Mouse (Mus musculus): Measurements from ENCODE around the gene Col18a1. TPM values are rescaled to one million over a fixed set of nuclear protein-coding genes. Genes with fewer than 3 reads are reported as not detected.

Gene Col18a1
- total and polyA plus RNA-seq, 2 experiments from 2014 or later, result 20.0 to 47.5 TPM

DNA sequence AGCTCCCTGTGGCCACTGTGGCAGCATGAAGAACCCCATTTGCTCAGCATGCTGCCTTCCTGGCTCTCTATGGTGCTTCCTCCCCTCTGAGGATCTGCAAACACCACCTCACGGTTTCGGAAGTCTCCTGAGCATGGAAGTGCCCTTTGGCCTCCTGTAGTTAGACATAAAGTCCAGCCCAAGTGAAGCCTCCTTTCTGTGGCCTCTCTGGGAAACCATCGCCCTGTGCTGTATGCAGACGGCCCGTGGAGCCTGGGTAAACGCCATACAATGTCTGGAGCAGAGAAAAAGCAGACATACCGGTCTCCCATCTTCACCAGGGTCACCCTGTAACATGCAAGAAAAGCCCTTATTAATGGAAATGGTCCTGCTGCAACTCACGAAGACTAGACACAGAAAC lies 87.4 kb downstream of the Col18a1 start:
- ATAC-seq (no peak), DNase-seq (ENCODE audit: low spot score) (no peak)
- no peak overlapping the region for H3K4me3 ChIP-seq (ENCODE audit: low read length)
- no peak overlapping the region for H3K27ac ChIP-seq
- no peaks in the 10 kb centered on the region for H3K36me3 ChIP-seq (ENCODE audit: insufficient read depth, low read length)
- no peaks in the 10 kb centered on the region for H3K27me3 ChIP-seq (ENCODE audit: insufficient read depth, low read length)
- H3K9ac ChIP-seq (replicated peaks; ENCODE audit: low read length), result no peak overlapping the region
- H3K4me2 ChIP-seq (ENCODE audit: low read depth, low read length), result no peak overlapping the region
- no peaks in the 10 kb centered on the region for H3K9me3 ChIP-seq (ENCODE audit: low read length)
- no peaks in the 10 kb centered on the region for H3K4me1 ChIP-seq (ENCODE audit: insufficient read depth, low read length)
- TF ChIP-seq CTCF (IDR thresholded peaks at IDR 0.05; ENCODE audit: low read depth), result no peak
- WGBS, result 85% methylated on average over 8 of the region's 8 CpGs

GRCm38 (mm10) chr10:77078456-77078855 lies 87.9 kb downstream of the Col18a1 start:
- Histone ChIP-seq H3K27me3 (ENCODE audit: insufficient read depth, low read length) (no peaks in the 10 kb centered on the region), H3K9me3 (ENCODE audit: low read length) (no peaks in the 10 kb centered on the region), H3K4me2 (ENCODE audit: low read depth, low read length) (no peak overlapping the region), H3K4me3 (ENCODE audit: low read length) (no peak overlapping the region), H3K9ac (replicated peaks; ENCODE audit: low read length) (no peak overlapping the region), H3K4me1 (ENCODE audit: insufficient read depth, low read length) (no peaks in the 10 kb centered on the region), H3K36me3 (ENCODE audit: insufficient read depth, low read length) (no peaks in the 10 kb centered on the region), H3K27ac (no peak overlapping the region)
- no peak for DNase-seq (ENCODE audit: low spot score)
- TF ChIP-seq CTCF (IDR thresholded peaks at IDR 0.05; ENCODE audit: low read depth), result no peak
- 94% methylated on average over 4 of the region's 4 CpGs for WGBS
- ATAC-seq, result no peak

DNA sequence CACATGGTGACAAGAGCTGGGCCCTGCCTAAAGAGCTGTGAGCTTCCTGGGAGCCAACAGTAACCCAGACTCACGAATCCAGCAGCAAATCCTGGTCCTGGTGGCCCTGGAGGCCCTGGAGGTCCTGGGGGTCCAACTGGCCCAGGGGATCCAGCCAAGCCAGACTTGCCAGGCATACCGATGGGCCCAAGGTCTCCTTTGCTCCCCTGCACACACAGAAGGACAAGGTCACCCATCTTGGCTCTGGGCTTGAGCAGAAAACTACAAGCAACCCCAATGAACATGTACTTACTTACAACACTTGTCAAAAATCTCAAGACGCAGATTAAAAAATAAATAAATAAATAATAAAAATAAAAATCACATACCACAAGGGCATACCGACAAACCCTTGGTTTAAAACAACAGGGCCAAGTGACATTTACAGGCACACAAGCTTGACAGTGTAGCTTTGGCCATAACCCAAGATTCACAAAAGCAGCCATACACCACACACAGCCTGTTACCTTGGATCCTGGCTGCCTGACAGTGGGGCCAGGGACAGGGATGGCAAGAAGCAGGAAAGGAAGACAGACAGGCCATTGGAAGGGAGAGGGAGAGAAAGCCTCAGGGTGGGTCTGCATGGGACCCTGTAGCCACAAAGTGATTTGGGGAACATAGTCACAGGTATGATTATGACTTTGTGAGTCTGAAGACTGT lies 91.9 kb downstream of the Col18a1 start:
- ATAC-seq (no peak), DNase-seq (ENCODE audit: low spot score) (peak; percentile 56)
- H3K27ac ChIP-seq, result no peak overlapping the region
- 71% methylated on average over 4 of the region's 4 CpGs for WGBS
- H3K36me3 ChIP-seq (ENCODE audit: insufficient read depth, low read length), result no peaks in the 10 kb centered on the region
- no peak overlapping the region for H3K4me3 ChIP-seq (ENCODE audit: low read length)
- H3K9ac ChIP-seq (replicated peaks; ENCODE audit: low read length), result no peak overlapping the region
- no peaks in the 10 kb centered on the region for H3K27me3 ChIP-seq (ENCODE audit: insufficient read depth, low read length)
- no peak for TF ChIP-seq CTCF (IDR thresholded peaks at IDR 0.05; ENCODE audit: low read depth)
- H3K4me1 ChIP-seq (ENCODE audit: insufficient read depth, low read length), result no peaks in the 10 kb centered on the region
- H3K4me2 ChIP-seq (ENCODE audit: low read depth, low read length), result no peak overlapping the region
- H3K9me3 ChIP-seq (ENCODE audit: low read length), result no peaks in the 10 kb centered on the region

DNA sequence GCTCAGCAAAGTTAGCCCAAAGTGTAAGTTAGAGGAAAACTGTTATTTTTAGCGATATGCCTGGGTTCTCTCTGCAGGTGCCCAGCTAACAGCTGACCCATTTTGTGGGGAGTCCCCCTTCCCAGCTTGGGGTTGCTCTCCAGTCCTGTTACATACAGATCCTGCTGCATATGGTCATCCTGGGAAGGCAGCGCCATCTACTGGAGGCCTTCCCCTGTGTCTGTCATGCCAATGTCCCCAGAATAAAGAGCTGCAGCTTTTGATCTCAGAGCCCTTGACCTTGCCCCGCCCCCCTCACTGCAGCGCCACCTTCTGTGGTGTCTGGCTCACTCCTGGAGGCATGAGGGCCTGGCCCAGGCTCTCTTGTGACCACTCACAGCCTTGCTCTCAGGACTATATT lies 96.3 kb downstream of the Col18a1 start:
- H3K4me2 ChIP-seq (ENCODE audit: low read depth, low read length), result no peak overlapping the region
- H3K4me3 ChIP-seq (ENCODE audit: low read length), result no peak overlapping the region
- H3K9ac ChIP-seq (replicated peaks; ENCODE audit: low read length), result no peak overlapping the region
- no peaks in the 10 kb centered on the region for H3K4me1 ChIP-seq (ENCODE audit: insufficient read depth, low read length)
- TF ChIP-seq CTCF (IDR thresholded peaks at IDR 0.05; ENCODE audit: low read depth), result peak; percentile 83
- no peaks in the 10 kb centered on the region for H3K36me3 ChIP-seq (ENCODE audit: insufficient read depth, low read length)
- H3K27me3 ChIP-seq (ENCODE audit: insufficient read depth, low read length), result no peaks in the 10 kb centered on the region
- no peaks in the 10 kb centered on the region for H3K9me3 ChIP-seq (ENCODE audit: low read length)
- ATAC-seq, result peak; percentile 67; the same call in 1 of the 2 replicates
- 39% methylated on average over 4 of the region's 4 CpGs for WGBS
- no peak overlapping the region for H3K27ac ChIP-seq
- DNase-seq (ENCODE audit: low spot score), result peak; percentile 70

GRCm38 (mm10) chr10:77068469-77068868 lies 97.9 kb downstream of the Col18a1 start:
- H3K27me3 ChIP-seq (ENCODE audit: insufficient read depth, low read length), result no peaks in the 10 kb centered on the region
- H3K27ac ChIP-seq, result no peak overlapping the region
- no peak overlapping the region for H3K9ac ChIP-seq (replicated peaks; ENCODE audit: low read length)
- TF ChIP-seq CTCF (IDR thresholded peaks at IDR 0.05; ENCODE audit: low read depth), result no peak
- H3K36me3 ChIP-seq (ENCODE audit: insufficient read depth, low read length), result no peaks in the 10 kb centered on the region
- H3K4me2 ChIP-seq (ENCODE audit: low read depth, low read length), result no peak overlapping the region
- no peaks in the 10 kb centered on the region for H3K4me1 ChIP-seq (ENCODE audit: insufficient read depth, low read length)
- ATAC-seq (no peak), DNase-seq (ENCODE audit: low spot score) (no peak)
- no peak overlapping the region for H3K4me3 ChIP-seq (ENCODE audit: low read length)
- no peaks in the 10 kb centered on the region for H3K9me3 ChIP-seq (ENCODE audit: low read length)
- WGBS, result 94% methylated on average over 7 of the region's 7 CpGs

GRCm38 (mm10) chr10:77064659-77065058 lies 101.7 kb downstream of the Col18a1 start:
- TF ChIP-seq CTCF (IDR thresholded peaks at IDR 0.05; ENCODE audit: low read depth), result peak; percentile 42
- H3K4me2 ChIP-seq (ENCODE audit: low read depth, low read length), result no peak overlapping the region
- no peak for ATAC-seq
- H3K9me3 ChIP-seq (ENCODE audit: low read length), result no peaks in the 10 kb centered on the region
- DNase-seq (ENCODE audit: low spot score), result no peak
- no peak overlapping the region for H3K27ac ChIP-seq
- H3K4me3 ChIP-seq (ENCODE audit: low read length), result no peak overlapping the region
- H3K4me1 ChIP-seq (ENCODE audit: insufficient read depth, low read length), result no peaks in the 10 kb centered on the region
- no peaks in the 10 kb centered on the region for H3K27me3 ChIP-seq (ENCODE audit: insufficient read depth, low read length)
- H3K36me3 ChIP-seq (ENCODE audit: insufficient read depth, low read length), result no peaks in the 10 kb centered on the region
- no peak overlapping the region for H3K9ac ChIP-seq (replicated peaks; ENCODE audit: low read length)

- H3K9me3 ChIP-seq (ENCODE audit: low read length), result no peaks in the 10 kb centered on the region
- DNase-seq (ENCODE audit: low spot score), result no peak
- H3K9ac ChIP-seq (replicated peaks; ENCODE audit: low read length), result no peak overlapping the region
- H3K27ac ChIP-seq, result no peak overlapping the region
- H3K4me3 ChIP-seq (ENCODE audit: low read length), result no peak overlapping the region
- H3K4me1 ChIP-seq (ENCODE audit: insufficient read depth, low read length), result no peaks in the 10 kb centered on the region
- TF ChIP-seq CTCF (IDR thresholded peaks at IDR 0.05; ENCODE audit: low read depth), result no peak
- H3K4me2 ChIP-seq (ENCODE audit: low read depth, low read length), result no peak overlapping the region
- ATAC-seq, result no peak
- 96% methylated on average over 3 of the region's 3 CpGs for WGBS
- H3K36me3 ChIP-seq (ENCODE audit: insufficient read depth, low read length), result no peaks in the 10 kb centered on the region
- H3K27me3 ChIP-seq (ENCODE audit: insufficient read depth, low read length), result no peaks in the 10 kb centered on the region
These were observed 102.1 kb downstream of the Col18a1 start for GRCm38 (mm10) chr10:77064239-77064638.
